Mouse (Mus musculus): ENCODE data around the gene Prtn3. TPM values are rescaled to one million over a fixed set of nuclear protein-coding genes. Genes with fewer than 3 reads are reported as not detected.
A peak's percentile ranks its signal among the peaks of the same experiment; 100 is the strongest.

Prtn3 gene
- total RNA-seq (2021) = not detected
- long read RNA-seq, experiment 1 = 0 reads
- long read RNA-seq, experiment 2 = 0 reads

DNA sequence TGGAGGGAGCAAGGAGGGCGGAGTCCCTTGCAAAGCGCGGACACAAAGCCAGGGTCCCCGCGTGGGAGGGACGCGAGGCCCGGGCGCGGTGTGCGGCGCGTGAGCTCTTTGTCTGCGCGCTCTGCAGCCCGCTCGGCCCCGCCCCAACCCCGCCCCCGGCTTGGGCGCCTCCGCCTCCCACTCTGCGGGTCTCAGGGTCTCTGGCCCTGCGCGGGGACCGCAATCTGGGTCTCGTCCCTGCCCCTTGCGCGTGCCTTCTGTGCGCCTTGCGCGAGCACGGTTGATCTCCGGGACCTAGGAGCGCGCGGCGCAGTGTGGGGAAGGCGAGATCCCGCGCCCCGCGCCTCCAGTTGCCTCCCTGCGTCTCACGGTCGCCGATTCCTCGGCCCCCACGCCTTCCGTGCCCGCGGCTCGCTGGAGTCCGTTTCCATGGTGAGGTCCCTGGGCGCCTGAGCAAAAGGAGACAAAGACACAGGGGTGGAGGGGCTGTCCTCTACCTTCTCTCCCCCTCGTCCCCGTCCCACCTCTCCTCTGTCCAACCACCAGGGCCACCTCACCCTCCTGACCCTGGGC, at the start of gene Prtn3, which contains the start of gene Plppr3:
Gene Prtn3, plus strand, starts transcription at position 187 of the 573 bp plus-strand sequence.
Gene Plppr3, minus strand, starts transcription at position 345 of the 573 bp plus-strand sequence.
- DNase-seq (ENCODE audit: low spot score) = no peak

DNA sequence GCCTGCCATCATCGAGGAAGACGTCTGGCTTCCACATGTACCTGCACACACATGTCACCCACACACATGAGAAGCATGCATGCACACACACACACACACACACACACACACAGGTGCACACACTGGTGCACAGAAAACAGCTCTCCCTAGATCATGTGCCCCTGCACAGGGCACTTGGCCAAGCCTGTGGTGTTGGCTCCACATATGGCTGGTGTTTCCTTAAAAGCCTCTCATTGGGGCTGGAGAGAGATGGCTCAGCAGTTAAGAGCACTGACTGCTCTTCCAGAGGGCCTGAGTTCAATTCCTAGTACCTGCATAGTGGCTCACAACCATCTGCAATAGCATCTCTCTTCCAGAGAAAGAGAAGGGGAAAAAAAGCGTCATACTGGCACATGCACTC, 42.7 kb upstream of the Prtn3 start:
- DNase-seq (ENCODE audit: low spot score) = no peak

DNA sequence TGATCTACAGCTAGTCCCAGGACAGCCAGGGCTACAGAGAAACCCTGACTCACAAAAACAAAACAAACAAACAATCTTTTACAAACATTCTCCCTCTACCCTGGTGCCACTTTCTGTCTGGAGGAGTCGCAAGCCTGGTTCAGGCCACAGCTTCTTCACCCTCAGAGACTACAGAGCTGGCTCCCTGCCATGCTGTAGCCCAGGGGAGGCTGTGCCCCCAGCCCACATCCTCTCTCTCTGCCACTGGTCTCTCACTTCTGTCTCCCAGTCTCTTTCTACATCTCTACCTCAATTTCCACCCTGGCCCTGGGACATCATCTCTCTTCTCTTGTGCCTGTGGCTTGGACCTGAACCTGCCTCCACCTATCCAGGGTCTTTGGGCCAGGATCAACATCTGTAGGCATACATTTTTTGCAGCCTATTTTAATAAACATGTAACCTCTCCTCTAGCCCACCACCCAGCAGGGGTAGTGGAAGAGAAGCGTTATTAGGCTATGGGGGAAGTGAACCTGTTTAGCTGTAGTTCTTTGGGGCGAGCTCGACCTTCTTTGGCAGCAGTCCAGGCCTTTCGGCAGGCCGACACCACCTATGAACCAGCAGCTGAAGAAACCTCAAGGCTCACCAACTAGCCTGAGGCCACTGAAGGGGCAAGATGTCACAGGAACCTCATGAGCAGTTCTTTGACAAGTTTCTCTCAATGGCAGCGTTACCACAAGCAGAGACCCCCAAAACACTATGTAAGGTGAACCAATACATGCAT, 42.1 kb upstream of the Prtn3 start:
- no peak for DNase-seq (ENCODE audit: low spot score)

DNA sequence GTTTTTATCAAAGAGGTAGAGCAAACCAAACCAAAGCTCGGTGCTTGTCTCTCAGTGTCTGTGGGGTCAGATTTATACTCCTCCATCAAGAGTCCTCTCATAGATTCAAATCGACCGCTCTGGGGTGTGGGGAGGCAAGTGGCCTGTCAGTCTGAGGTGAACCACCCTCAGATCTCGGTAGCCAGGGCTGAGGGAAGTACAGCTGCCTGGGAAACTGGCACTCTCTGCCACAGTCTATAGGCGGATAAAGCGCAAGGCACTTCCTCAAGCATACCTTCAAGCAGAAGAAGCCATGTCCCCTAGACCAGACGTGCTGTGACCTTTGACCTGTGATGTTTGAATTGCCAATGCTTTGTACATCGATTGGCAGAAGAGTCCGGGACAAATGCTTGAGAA, 41.5 kb upstream of the Prtn3 start:
- DNase-seq (ENCODE audit: low spot score) = no peak

DNA sequence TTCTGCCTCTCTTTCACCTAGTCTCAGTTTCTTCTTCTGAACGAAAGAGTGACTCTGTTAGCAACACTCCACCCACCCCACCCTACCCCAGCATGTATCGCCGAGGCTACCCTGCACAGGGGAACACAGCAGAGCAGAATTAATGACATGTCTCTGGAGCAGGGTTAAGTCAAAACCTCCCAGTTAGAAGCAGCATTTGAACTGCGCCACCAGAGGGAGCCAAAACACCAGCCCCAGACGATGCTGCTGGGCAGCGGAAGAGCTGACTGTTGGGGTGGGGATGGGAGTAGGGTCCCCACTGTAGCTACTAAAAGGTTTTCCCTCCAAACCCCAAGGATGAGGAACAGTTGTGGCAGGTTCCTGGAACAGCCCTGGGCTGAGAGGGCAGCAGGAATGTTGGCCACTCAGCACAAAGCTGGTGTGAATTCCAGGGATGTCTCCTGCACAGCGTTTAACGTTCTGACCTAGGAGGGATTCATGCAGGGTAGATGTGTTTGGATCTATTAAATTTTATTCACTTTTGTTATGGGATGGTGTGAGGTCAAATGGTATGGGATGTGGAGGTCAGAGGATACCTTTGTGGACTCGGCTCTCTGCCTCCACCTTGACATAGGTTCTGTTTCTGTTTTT, 39.4 kb upstream of the Prtn3 start:
- peak; percentile 68 for DNase-seq (ENCODE audit: low spot score)

DNA sequence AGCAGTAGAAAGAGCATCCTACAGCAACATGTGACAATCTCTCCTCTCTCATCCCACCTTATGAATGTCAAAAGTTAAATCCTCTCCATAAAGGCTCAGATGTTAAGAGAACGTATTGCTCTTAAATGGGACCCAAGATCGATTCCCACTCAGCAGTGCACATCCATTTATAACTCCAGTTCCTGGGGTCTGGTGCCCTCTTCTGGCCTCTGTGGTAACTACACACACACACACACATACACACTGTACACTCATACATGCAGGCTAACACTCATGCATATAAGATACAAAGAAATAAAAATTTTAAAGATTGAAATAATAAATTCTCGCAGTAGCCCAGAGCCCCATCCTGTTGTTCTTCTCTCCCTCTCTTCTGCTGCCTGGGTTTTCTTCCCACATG, 37.4 kb upstream of the Prtn3 start:
- no peak for DNase-seq (ENCODE audit: low spot score)

DNA sequence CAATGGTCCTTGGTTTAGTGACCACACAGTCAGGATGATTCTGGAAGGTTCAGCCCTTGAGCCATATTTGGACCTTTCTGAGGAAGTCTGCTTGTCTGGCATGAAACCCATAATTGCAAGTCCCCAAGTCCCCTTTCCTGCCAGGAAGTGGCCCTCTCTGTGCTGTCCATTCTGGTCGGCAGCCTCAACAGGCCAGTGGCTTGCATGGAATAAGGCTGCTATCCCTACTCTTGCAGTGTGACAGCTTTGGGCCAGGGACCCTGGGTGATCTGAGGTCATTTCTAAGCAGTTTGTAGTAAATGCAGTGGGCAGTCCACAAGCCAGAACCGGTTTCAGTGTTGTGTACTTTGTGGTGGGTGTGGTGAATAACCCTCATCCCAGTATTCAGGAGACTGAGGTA, 36.1 kb upstream of the Prtn3 start:
- DNase-seq (ENCODE audit: low spot score) = no peak

DNA sequence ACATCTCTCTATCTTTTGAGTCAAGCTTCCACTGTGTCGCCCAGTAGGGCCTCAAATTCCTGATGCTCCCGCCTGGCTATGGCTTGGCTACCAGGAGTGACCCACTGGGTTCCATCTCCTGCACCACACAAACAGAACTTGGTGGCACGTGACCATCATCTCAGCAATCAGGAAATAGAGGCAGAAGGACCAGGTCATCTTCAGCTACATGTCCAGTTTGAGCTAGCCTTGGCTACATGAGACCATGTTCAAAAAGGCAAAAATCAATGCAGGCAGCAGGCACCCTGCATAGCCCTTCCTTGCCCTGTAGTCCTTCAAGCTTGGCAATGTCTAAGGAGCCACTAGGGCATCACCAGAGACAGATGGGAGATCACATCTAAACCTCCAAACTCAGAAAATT, 34.2 kb upstream of the Prtn3 start:
- no peak for DNase-seq (ENCODE audit: low spot score)

DNA sequence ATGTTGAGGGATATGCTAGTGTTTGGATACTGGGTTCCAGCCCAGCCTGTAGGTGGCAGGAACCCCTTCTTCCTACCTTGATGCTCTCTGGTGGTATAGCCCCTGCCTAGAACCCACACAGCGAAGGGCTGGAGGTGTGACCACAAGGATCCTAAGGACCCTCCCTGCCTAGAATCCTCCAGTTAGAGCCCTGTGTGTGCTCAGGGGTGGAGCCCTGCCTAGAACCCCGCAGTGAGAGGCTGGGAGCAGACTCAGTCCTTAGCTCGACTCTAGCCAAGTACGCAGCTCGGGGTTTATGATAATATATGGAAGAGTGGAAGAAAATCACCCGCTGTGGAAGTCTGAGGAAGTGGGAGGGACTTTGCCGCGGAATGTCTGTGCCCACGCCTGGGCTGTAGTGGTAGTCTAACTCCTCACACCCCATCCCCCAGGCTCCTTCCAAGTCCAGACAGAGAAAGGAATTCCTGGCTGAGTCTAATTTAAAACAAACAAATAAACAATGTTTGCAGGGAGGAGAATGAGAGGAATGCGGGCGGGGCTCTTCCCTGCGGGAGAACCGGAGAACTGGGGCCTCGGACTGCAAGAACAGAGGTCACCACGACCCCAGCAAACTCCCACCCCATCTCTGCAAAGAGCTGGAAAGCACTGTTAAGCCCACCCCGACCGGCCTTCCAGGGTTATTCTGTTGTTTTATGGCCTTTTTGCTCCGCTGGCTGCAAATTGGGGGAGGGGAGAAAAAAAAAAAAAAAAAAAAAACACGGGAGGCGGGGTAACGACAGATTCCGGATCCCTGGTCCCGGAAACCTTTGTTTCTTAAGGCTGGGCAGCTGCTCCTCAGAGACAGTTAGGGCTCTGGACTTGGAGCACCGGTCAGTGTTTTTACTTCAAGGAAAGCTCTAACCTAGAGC, 33.4 kb upstream of the Prtn3 start:
- DNase-seq (ENCODE audit: low spot score) = peak; percentile 37

DNA sequence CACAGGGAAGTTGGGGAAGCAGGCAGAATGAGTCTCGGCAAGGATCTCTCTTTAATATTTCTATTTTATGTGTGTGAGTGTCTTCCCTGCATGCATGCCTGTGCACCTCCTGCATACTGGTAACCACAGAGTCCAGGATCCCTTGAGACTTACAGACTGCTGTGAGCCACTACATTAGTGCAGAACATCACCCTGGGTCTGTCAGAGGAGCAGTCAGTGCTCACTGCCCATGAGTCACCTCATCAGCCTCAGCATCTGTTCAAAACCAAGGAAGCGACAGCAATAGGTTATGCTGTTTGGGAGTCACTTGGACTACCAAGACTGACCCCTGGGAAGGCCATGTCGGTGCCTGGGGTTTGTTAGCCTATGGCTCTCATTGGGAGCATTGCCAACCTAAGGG, 32.0 kb upstream of the Prtn3 start:
- DNase-seq (ENCODE audit: low spot score) = no peak

DNA sequence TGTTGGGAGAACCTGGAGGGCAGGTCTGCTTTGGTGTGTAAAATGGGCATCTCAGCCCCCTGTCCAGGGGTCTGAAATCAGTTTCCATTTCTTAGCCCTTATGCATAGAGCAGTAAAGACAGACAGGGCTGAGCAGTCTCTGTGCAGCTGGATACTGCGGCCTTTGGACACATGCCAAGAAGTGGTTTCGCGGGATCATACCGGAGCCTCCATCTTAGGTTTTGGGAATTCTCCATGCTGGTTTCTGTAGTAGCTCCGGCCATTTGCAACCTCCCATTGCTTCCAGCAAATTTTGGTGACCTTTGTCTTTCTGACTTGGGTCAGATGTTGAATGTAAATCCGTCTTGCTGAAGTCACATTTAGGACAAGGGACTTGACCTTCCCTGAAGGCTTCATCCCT, 30.8 kb upstream of the Prtn3 start:
- no peak for DNase-seq (ENCODE audit: low spot score)

DNA sequence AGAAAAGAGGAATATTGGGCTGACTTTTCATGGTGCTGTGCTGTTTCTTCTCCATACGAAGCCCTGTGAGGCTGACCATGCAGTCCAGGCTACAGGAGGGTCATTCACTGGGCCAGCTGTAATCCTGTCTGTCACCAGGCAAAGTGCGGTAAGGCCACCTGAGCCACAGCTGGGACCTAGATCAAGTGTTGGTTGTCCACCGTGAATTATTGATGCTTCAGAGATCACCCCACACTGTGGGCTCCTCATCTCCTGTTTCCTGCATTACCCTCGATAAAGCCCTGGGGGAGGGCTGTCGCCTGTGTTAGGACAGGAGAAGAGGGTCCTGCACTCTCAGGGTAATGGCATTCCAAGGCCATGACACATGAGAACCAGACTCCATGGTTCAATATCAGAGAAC, 27.7 kb upstream of the Prtn3 start:
- no peak for DNase-seq (ENCODE audit: low spot score)

DNA sequence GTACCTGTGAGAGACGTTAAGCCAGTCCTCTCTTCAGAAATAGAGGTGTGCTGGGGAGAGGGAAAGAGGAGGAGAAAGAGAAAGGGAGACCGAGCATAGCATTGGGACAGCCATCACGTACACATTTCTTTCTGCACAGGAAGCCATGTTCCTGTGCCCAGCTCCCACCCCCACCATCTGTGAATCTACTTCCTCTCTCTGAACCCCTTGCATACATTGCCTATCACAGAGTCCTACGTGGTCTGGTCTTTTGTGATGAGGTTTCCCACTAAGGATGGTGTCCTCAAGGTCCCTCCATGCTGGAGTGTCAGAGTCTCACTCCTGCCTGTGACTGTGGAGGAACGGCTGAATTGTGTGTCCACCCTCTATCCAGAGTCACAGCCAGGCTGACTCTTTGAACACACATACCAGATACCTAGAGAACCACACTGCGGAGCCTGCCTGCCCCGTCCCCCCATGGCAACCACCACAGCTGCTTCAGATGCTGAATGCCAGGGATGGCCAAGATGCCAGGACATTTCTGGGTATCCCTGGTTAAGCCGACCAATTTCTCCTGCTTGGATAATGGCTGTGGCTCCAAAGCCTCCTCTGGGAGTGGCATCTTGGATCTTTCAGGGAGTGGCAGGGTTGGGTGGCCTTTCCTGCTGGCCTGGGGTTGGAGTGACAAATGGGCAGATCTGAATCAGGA, 24.2 kb upstream of the Prtn3 start:
- no peak for DNase-seq (ENCODE audit: low spot score)

DNA sequence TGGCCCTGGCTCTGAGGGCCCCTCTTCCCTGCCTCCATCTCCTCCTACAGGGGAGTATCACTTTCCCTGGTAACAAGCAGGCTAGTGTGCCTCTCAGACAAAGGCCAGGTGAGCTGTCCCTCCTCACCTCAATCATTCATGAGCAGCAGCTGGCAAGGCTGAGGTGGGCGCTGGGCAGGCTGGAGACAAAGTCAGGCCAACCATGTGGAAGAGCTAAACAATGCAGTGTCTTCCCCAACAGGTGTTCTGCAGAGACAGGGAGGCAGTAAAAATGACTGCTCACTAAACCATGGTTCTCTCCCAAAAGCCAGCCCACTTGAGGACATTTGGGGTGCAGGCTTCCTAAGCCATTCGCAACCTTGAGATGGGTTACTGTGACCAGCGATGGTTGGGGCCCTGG, 22.6 kb upstream of the Prtn3 start:
- no peak for DNase-seq (ENCODE audit: low spot score)

DNA sequence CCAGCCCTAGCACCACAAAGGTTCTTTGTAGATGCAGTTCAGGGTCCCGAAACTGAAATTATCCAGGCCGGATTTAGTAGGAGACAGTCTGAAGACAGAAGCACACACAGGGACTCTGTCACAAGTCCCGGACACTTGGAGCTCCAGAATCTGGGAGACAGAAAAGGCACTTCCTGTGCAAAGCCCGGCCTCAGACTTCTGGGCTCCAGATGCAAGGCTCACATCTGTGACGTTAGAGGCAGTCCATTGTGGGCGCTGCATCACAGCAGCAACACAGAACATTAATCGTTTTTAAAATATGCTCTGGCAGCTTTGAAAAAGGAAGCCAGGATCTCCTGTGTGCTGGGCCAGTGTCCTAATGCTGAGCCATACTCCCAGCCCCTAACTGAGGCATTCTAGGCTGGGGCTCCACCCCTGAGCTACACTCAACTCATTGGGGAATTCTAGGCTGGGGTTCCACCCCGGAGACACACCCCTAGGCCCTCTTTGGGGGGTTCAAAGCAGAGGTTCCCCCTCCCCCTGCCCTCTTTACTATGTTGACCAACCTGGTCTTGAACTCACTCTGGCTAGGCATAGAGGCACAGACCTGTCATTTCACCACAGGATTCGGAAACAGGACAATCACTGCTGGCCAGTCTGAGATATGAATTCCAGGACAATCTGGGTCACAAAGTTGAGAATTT, 22.0 kb upstream of the Prtn3 start:
- peak; percentile 37 for DNase-seq (ENCODE audit: low spot score)

DNA sequence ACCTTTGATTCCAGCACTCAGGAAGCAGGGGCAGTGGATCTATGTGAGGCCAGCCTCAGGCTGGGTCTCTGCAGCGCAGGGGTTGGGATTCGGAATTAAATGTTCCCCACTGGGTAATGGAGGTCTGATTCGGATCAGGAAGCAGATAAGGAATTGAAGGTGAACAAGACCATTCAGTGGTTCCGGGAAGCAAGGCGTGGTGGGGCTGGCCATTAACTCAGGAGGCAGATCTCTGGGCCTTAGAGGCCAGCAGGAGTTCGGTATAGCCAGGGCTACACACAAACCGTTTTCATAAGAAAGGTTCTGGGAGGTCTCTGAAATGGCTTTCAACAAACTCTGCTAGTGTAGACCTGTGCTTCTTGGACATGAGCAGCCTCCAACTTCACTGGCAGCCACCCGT, 21.4 kb upstream of the Prtn3 start:
- no peak for DNase-seq (ENCODE audit: low spot score)

DNA sequence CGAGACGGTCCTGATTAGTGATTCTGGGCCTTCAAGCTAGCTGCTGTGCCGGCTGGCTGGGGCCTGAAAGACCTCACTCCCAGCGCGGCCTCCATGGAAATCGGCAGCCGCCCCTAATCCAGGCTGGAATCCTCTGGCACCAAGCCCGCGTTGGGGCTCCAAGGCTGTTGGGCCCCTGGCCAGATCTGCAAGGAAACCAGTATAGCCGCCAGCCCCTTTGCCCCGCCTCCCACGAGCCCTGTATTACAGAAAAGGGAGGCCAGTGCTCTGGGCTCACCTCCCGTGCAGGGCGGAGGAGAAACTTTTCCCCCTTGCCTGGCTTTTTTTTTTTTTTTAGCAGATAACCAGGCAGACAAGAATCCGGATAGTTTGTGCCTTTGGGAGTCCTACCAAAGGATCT, 20.9 kb upstream of the Prtn3 start:
- DNase-seq (ENCODE audit: low spot score) = peak; percentile 96

DNA sequence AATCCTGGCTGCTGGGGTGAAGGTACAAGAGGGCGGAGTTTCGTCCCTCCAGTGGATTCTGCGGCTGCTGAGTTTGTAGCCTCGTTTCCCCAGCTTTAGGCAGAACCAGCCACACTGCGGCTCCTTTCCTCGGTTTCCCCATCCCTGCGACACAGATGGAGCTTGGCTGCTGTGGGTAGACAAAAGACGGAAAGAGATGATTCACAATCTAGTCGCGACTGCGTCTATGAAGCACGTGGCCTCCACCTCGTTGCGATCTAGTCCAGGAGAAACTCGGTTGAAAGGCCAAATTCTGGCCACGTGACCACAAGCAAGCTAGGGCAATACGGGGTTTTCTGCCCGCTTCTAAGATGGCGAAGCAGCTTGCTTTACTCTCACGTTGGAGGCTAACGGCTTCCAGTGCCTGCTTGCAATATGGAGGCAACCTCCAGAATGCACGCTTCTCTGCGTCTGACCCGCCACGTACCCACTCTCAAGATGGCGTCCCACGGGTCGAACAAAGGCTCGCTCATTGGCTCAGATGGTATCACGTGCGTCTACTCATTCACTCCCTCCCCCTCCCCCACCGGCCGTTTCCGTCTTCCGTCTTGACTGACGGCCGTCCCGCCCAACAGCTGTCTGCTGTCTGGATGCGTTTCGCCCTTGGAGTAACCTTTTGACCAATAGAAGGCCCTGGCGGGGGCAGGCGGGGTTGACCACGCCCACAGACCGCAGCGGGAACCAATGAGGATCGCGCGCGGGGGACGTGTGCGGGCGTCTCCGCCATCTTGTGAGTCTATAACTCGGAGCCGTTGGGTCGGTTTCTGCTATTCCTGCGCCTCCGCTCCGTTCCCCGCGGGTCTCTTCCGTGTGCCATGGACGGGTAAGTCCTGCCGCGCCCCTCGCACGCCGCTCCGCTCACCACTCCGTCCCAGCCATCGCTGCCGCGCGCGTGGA, 20.1 kb upstream of the Prtn3 start, which contains the start of gene Ptbp1:
Gene Ptbp1, plus strand, starts transcription at position 568 of the 936 bp plus-strand sequence.
- DNase-seq (ENCODE audit: low spot score) = peak; percentile 99

DNA sequence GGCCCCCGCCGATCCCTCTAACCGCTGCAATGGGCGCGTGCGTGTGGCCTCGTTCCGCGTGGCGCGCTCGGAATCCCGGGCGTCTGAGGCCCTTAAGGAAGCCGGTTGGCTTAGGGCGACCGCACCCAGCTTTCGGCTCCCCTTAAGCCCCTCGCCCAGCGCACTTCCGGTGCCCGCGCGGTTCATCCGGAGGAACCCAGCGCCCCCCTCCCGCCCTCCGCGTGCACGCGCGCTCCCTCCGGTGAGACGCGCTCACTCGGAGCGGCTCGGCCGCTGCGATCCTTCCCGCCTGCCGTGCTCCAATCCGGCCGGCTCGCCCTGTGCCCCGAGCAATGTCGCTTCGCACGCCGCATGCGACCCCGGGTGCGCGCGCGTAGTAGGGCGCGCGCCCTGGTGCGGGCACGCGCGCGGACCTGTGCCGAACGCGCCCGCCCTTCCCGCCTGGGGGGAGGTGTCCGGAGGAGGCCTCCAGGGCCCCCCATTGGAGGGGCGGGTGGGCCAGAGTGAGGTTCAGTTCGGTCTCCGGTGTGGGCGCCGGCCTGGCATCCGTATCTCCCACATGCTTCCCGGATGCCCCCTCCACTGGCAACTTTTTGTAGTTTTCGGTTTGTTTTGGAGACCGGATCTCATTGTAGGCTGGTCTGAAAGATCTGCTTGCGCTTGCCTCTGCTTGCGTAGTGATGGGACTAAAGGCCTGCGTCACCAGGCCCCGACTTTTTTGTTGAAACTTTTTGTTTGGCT, 19.3 kb upstream of the Prtn3 start:
- DNase-seq (ENCODE audit: low spot score) = peak; percentile 63

Data from gastrocnemius, adult 18-20 months (tissue).